In the genomic region with DNA sequence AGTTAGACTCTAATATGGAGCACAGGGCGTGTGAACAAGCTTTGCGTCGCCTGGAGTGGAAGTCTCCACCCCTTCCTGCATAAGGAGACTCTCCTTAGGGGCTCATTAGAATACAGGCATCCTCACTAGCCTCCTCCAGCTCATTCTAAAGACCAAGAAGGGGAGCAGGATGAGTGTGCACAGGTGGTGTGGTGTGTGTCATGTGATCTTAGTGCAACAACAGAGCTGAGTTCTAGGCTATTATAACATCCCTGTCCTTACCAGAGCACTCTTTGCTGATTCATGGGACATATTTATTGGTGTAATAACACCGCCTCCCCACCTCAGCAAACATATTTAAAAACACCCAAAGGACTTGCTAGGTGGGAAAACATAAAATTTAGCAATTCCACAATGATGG, we compare ENCODE assay signal across 11 mouse cellular contexts.
"Had no signal": no experiment of that assay in that cellular context is flagged by ENCODE, and none has a peak within 500 bp of the region (broad histone marks: within the 10 kb centered on the region; RNA-seq: fewer than 3 reads in every experiment).

No protein-coding gene starts in this region.

- H3K9me3 ChIP-seq: intestine, embryonic 15.5 days; midbrain, embryonic 13.5 days had no signal

- ATAC-seq: intestine, embryonic 15.5 days; midbrain, embryonic 13.5 days had no signal

- H3K27ac ChIP-seq: intestine, embryonic 15.5 days; kidney, postnatal 0 days; layer of hippocampus, adult 2 months; liver, embryonic 14.5 days; midbrain, embryonic 13.5 days; stomach, postnatal 0 days had no signal

- H3K9ac ChIP-seq: intestine, embryonic 15.5 days; liver, embryonic 14.5 days; midbrain, embryonic 13.5 days had no signal

- H3K4me3 ChIP-seq: intestine, embryonic 15.5 days; layer of hippocampus, adult 2 months; midbrain, embryonic 13.5 days had no signal

- H3K4me2 ChIP-seq: intestine, embryonic 15.5 days; midbrain, embryonic 13.5 days had no signal

- H3K36me3 ChIP-seq: intestine, embryonic 15.5 days; midbrain, embryonic 13.5 days had no signal

- DNase-seq: kidney, adult 18-20 months; kidney, postnatal 4 days; lung, adult 18-20 months; lung, postnatal 36 days; thymus, postnatal 4 days had no signal

- H3K27me3 ChIP-seq: intestine, embryonic 15.5 days; midbrain, embryonic 13.5 days had no signal
